Mouse (Mus musculus) neural tube, embryonic 11.5 days (tissue): ENCODE data around the gene Scn3b. TPM values are rescaled to one million over a fixed set of nuclear protein-coding genes. Genes with fewer than 3 reads are reported as not detected.
A peak's percentile ranks its signal among the peaks of the same experiment; 100 is the strongest.

Experiments used
- ATAC-seq: fragments of 200-750 bp; cut with Nextera tagmentation; 2 replicates; pipeline ENCODE4 v1.8.0; 2017; ENCODE audit warnings: moderate number of reproducible peaks, mild to moderate bottlenecking, moderate TSS enrichment, moderate library complexity; ENCODE audit not compliant: insufficient read depth, low FRiP score, low TSS enrichment
- DNase-seq: peaks from one replicate; pipeline ENCODE4 v3.0.0-alpha.2; 2015; ENCODE audit warnings: low spot score
- H3K27ac ChIP-seq: fragments of 300-500 bp; sonication (generic); 2 replicates; pipeline ENCODE4 v1.5.1; 2014; ENCODE audit warnings: low read depth, mild to moderate bottlenecking, low read length
- H3K27me3 ChIP-seq: fragments of 300-500 bp; sonication (generic); 2 replicates; pipeline ENCODE4 v1.6.1; 2014; ENCODE audit warnings: mild to moderate bottlenecking, low read length, mixed read lengths; ENCODE audit not compliant: control insufficient read depth, insufficient read depth
- H3K36me3 ChIP-seq: fragments of 300-500 bp; sonication (generic); 2 replicates; pipeline ENCODE4 v1.6.1; 2014; ENCODE audit warnings: mild to moderate bottlenecking, low read length, moderate library complexity, mixed read lengths; ENCODE audit not compliant: control insufficient read depth, insufficient read depth
- H3K4me1 ChIP-seq: fragments of 300-500 bp; sonication (generic); 2 replicates; pipeline ENCODE4 v1.6.1; 2014; ENCODE audit warnings: low read length, mixed read lengths; ENCODE audit not compliant: control insufficient read depth, insufficient read depth
- H3K4me2 ChIP-seq: fragments of 300-500 bp; sonication (generic); 2 replicates; pipeline ENCODE4 v1.6.1; 2014; ENCODE audit warnings: low read depth, mild to moderate bottlenecking, moderate library complexity
- H3K4me3 ChIP-seq: fragments of 300-500 bp; sonication (generic); 2 replicates; pipeline ENCODE4 v1.5.1; 2014; ENCODE audit warnings: low read depth, low read length
- H3K9ac ChIP-seq: fragments of 300-500 bp; sonication (generic); 2 replicates; pipeline ENCODE4 v1.6.1; 2014; ENCODE audit warnings: mild to moderate bottlenecking, low read length
- H3K9me3 ChIP-seq: fragments of 300-500 bp; sonication (generic); 2 replicates; pipeline ENCODE4 v1.6.1; 2016; ENCODE audit warnings: low read length; ENCODE audit not compliant: control insufficient read depth
- WGBS: fragments of 180-500 bp; shearing (Covaris S2); extraction: QIAGEN DNeasy Blood & Tissue Kit; methylation state at CpG from one replicate; pipeline ENCODE4 v1.1.7; 2014; 5-methylcytosine and 5-hydroxymethylcytosine counted together
- polyA plus RNA-seq: library from polyadenylated mRNA; unstranded; fragments of >200 nt; fragmentation: Nextera tagmentation; extraction: Ambion mirVana; gene quantifications from 2 replicates; pipeline ENCODE4 v1.2.1, GENCODE M21; 2014

Gene Scn3b
- polyA plus RNA-seq, 1 experiment from 2014 or later = 37.1 TPM

GRCm38 (mm10) chr9:40239749-40240148, 29.3 kb upstream of the Scn3b start:
- 25% methylated on average over 4 of the region's 4 CpGs for WGBS
- Histone ChIP-seq H3K9me3 (no peaks in the 10 kb centered on the region), H3K4me1 (peaks cover 6% of the 10 kb centered on the region; the same call in 1 of the 2 replicates), H3K27ac (no peak overlapping the region), H3K4me2 (no peak overlapping the region), H3K4me3 (no peak overlapping the region), H3K9ac (no peak overlapping the region), H3K27me3 (no peaks in the 10 kb centered on the region), H3K36me3 (no peaks in the 10 kb centered on the region)
- ATAC-seq (no peak), DNase-seq (no peak)

- Histone ChIP-seq H3K9me3 (no peaks in the 10 kb centered on the region), H3K4me3 (no peak overlapping the region), H3K27me3 (no peaks in the 10 kb centered on the region), H3K4me2 (no peak overlapping the region), H3K27ac (no peak overlapping the region), H3K9ac (no peak overlapping the region), H3K36me3 (no peaks in the 10 kb centered on the region), H3K4me1 (peaks cover 6% of the 10 kb centered on the region; the same call in 1 of the 2 replicates)
- no peak for ATAC-seq
- 25% methylated on average over 5 of the region's 5 CpGs for WGBS
- no peak for DNase-seq
Measured at GRCm38 (mm10) chr9:40240311-40240710, 28.7 kb upstream of the Scn3b start.

- no peaks in the 10 kb centered on the region for H3K36me3 ChIP-seq
- DNase-seq (peak; percentile 80), ATAC-seq (peak; percentile 91)
- H3K27ac ChIP-seq = peak overlapping the region; percentile 68
- H3K4me1 ChIP-seq = peaks cover 6% of the 10 kb centered on the region; the same call in 1 of the 2 replicates
- H3K9me3 ChIP-seq = no peaks in the 10 kb centered on the region
- whole genome bisulfite sequencing = 1% methylated on average over 15 of the region's 15 CpGs
- H3K27me3 ChIP-seq = no peaks in the 10 kb centered on the region
- H3K4me3 ChIP-seq = peak overlapping the region; percentile 42
- H3K9ac ChIP-seq = peak overlapping the region; percentile 64
- peak overlapping the region; percentile 74 for H3K4me2 ChIP-seq
Measured at GRCm38 (mm10) chr9:40241223-40241801, 27.7 kb upstream of the Scn3b start.

GRCm38 (mm10) chr9:40241951-40242888, 26.8 kb upstream of the Scn3b start:
- no peak for DNase-seq
- no peaks in the 10 kb centered on the region for H3K27me3 ChIP-seq
- peak; percentile 58 for ATAC-seq
- H3K4me3 ChIP-seq = peak overlapping the region; percentile 42
- H3K4me2 ChIP-seq = peak overlapping the region; percentile 74
- peak overlapping the region; percentile 64 for H3K9ac ChIP-seq
- peaks cover 6% of the 10 kb centered on the region; the same call in 1 of the 2 replicates for H3K4me1 ChIP-seq
- no peaks in the 10 kb centered on the region for H3K36me3 ChIP-seq
- H3K9me3 ChIP-seq = no peaks in the 10 kb centered on the region
- H3K27ac ChIP-seq = peak overlapping the region; percentile 68
- 53% methylated on average over 13 of the region's 13 CpGs for WGBS

- no peak overlapping the region for H3K27ac ChIP-seq
Measured at GRCm38 (mm10) chr9:40245466-40245865, 23.6 kb upstream of the Scn3b start.

GRCm38 (mm10) chr9:40245974-40246665, 22.9 kb upstream of the Scn3b start:
- no peaks in the 10 kb centered on the region for H3K36me3 ChIP-seq
- no peak for ATAC-seq
- 86% methylated on average over 7 of the region's 7 CpGs for WGBS
- DNase-seq = no peak
- H3K9me3 ChIP-seq = no peaks in the 10 kb centered on the region
- no peaks in the 10 kb centered on the region for H3K27me3 ChIP-seq
- peaks cover 4% of the 10 kb centered on the region; the same call in 1 of the 2 replicates for H3K4me1 ChIP-seq
- H3K27ac ChIP-seq = no peak overlapping the region
- H3K4me3 ChIP-seq = no peak overlapping the region
- H3K4me2 ChIP-seq = no peak overlapping the region
- H3K9ac ChIP-seq = no peak overlapping the region

More at GRCm38 (mm10) chr9:40245466-40245865, 23.6 kb upstream of the Scn3b start:
- no peaks in the 10 kb centered on the region for H3K9me3 ChIP-seq
- WGBS = 65% methylated on average over 9 of the region's 9 CpGs
- no peaks in the 10 kb centered on the region for H3K36me3 ChIP-seq
- no peak overlapping the region for H3K4me2 ChIP-seq
- H3K4me3 ChIP-seq = no peak overlapping the region
- peaks cover 6% of the 10 kb centered on the region; the same call in 1 of the 2 replicates for H3K4me1 ChIP-seq
- no peak overlapping the region for H3K9ac ChIP-seq
- H3K27me3 ChIP-seq = no peaks in the 10 kb centered on the region
- ATAC-seq (no peak), DNase-seq (peak; percentile 16)

- no peak for DNase-seq
- Histone ChIP-seq H3K9me3 (no peaks in the 10 kb centered on the region), H3K4me1 (no peaks in the 10 kb centered on the region), H3K9ac (no peak overlapping the region), H3K36me3 (no peaks in the 10 kb centered on the region), H3K4me3 (no peak overlapping the region), H3K27ac (no peak overlapping the region), H3K4me2 (no peak overlapping the region), H3K27me3 (no peaks in the 10 kb centered on the region)
- ATAC-seq = no peak
- WGBS = 85% methylated on average over 6 of the region's 6 CpGs
Measured at GRCm38 (mm10) chr9:40246702-40247101, 22.3 kb upstream of the Scn3b start.

GRCm38 (mm10) chr9:40249106-40249505, 19.9 kb upstream of the Scn3b start:
- Histone ChIP-seq H3K4me1 (no peaks in the 10 kb centered on the region), H3K36me3 (no peaks in the 10 kb centered on the region), H3K27me3 (no peaks in the 10 kb centered on the region), H3K27ac (no peak overlapping the region), H3K9ac (no peak overlapping the region), H3K4me2 (no peak overlapping the region), H3K4me3 (no peak overlapping the region), H3K9me3 (no peaks in the 10 kb centered on the region)
- ATAC-seq (no peak), DNase-seq (no peak)
- 84% methylated on average over 1 of the region's 1 CpGs for WGBS
